ENCODE assay signal across 13 mouse cellular contexts in genomic region chr2:165494495-165494894, GRCm38 (mm10). TPM values are rescaled to one million over a fixed set of nuclear protein-coding genes. Genes with fewer than 3 reads are reported as not detected.
A peak's percentile ranks its signal among the peaks of the same experiment; 100 is the strongest.
DNase-seq lines count a peak whose midpoint lies in the region; ATAC-seq and TF ChIP-seq lines count a peak whose summit lies in the region.
"Had no signal": no experiment of that assay in that cellular context is flagged by ENCODE, and none has a peak within 500 bp of the region (broad histone marks: within the 10 kb centered on the region; RNA-seq: fewer than 3 reads in every experiment).

No protein-coding gene starts in this region.

- H3K27me3 ChIP-seq in forebrain, embryonic 15.5 days: no peaks in the 10 kb centered on the region
- H3K27me3 ChIP-seq in hindbrain, postnatal 0 days (ENCODE audit: insufficient read depth, low read length): no peaks in the 10 kb centered on the region
- H3K27me3 ChIP-seq in neural tube, embryonic 12.5 days (replicated peaks): no peaks in the 10 kb centered on the region
- H3K27me3 ChIP-seq in lung, postnatal 0 days (replicated peaks; ENCODE audit: insufficient read depth, low read length): no peaks in the 10 kb centered on the region
- H3K27me3 ChIP-seq: embryonic facial prominence, embryonic 12.5 days; Patski had no signal

- H3K36me3 ChIP-seq in forebrain, embryonic 15.5 days: peaks cover 13% of the 10 kb centered on the region
- H3K36me3 ChIP-seq in hindbrain, postnatal 0 days (ENCODE audit: insufficient read depth, low read length): peaks cover 5% of the 10 kb centered on the region; the same call in 1 of the 2 replicates
- peaks cover 14% of the 10 kb centered on the region for H3K36me3 ChIP-seq in neural tube, embryonic 12.5 days
- H3K36me3 ChIP-seq in lung, postnatal 0 days (ENCODE audit: insufficient read depth, low read length): no peaks in the 10 kb centered on the region

- ATAC-seq in forebrain, embryonic 15.5 days (replicated peaks): no peak
- no peak for ATAC-seq in hindbrain, postnatal 0 days
- peak; percentile 57; the same call in 1 of the 2 replicates for ATAC-seq in neural tube, embryonic 12.5 days (ENCODE audit: low FRiP score, low read depth)
- ATAC-seq in erythroblast, adult 5-6 weeks (replicated peaks; ENCODE audit: low FRiP score, poor library complexity, severe bottlenecking): no peak
- no peak for ATAC-seq in lung, postnatal 0 days
- ATAC-seq: Patski had no signal

- H3K27ac ChIP-seq in layer of hippocampus, adult 2 months: peak overlapping the region; percentile 95
- H3K27ac ChIP-seq in forebrain, embryonic 15.5 days (replicated peaks): peak overlapping the region; percentile 75
- H3K27ac ChIP-seq in hindbrain, postnatal 0 days: peak overlapping the region; percentile 89
- H3K27ac ChIP-seq in neural tube, embryonic 12.5 days: peak overlapping the region; percentile 64; the same call in 1 of the 2 replicates
- H3K27ac ChIP-seq in lung, postnatal 0 days (ENCODE audit: low read length): no peak overlapping the region
- H3K27ac ChIP-seq: embryonic facial prominence, embryonic 12.5 days had no signal

- no peak for TF ChIP-seq CTCF in layer of hippocampus, adult 2 months (conservative IDR thresholded peaks at IDR 0.05)
- TF ChIP-seq CTCF in hindbrain, postnatal 0 days (IDR thresholded peaks at IDR 0.05; ENCODE audit: low read depth): no peak
- TF ChIP-seq CTCF in lung, postnatal 0 days (IDR thresholded peaks at IDR 0.05): no peak

- H3K4me1 ChIP-seq in forebrain, embryonic 15.5 days: peaks cover 18% of the 10 kb centered on the region
- peaks cover 3% of the 10 kb centered on the region; the same call in 1 of the 2 replicates for H3K4me1 ChIP-seq in hindbrain, postnatal 0 days (ENCODE audit: insufficient read depth, low read length)
- peaks cover 23% of the 10 kb centered on the region for H3K4me1 ChIP-seq in neural tube, embryonic 12.5 days
- peaks cover 5% of the 10 kb centered on the region; the same call in 1 of the 2 replicates for H3K4me1 ChIP-seq in lung, postnatal 0 days (ENCODE audit: insufficient read depth, low read depth, low read length)

- no peak overlapping the region for H3K4me3 ChIP-seq in layer of hippocampus, adult 2 months
- no peak overlapping the region for H3K4me3 ChIP-seq in forebrain, embryonic 15.5 days
- H3K4me3 ChIP-seq in hindbrain, postnatal 0 days (ENCODE audit: low read length): no peak overlapping the region
- H3K4me3 ChIP-seq in neural tube, embryonic 12.5 days: no peak overlapping the region
- no peak overlapping the region for H3K4me3 ChIP-seq in lung, postnatal 0 days (ENCODE audit: low read depth, low read length)

- no peak overlapping the region for H3K4me2 ChIP-seq in forebrain, embryonic 15.5 days (replicated peaks)
- H3K4me2 ChIP-seq in hindbrain, postnatal 0 days (ENCODE audit: low read depth, low read length): peak overlapping the region; percentile 87; the same call in 1 of the 2 replicates
- H3K4me2 ChIP-seq in neural tube, embryonic 12.5 days (replicated peaks): peak overlapping the region; percentile 81
- H3K4me2 ChIP-seq in lung, postnatal 0 days (replicated peaks; ENCODE audit: low read depth, low read length): no peak overlapping the region

- WGBS in forebrain, embryonic 15.5 days: 41% methylated on average over 2 of the region's 2 CpGs
- 28% methylated on average over 2 of the region's 2 CpGs for WGBS in hindbrain, postnatal 0 days
- 28% methylated on average over 2 of the region's 2 CpGs for WGBS in neural tube, embryonic 12.5 days
- 28% methylated on average over 2 of the region's 2 CpGs for WGBS in lung, postnatal 0 days

- H3K9ac ChIP-seq in forebrain, embryonic 15.5 days (replicated peaks): no peak overlapping the region
- H3K9ac ChIP-seq in hindbrain, postnatal 0 days (replicated peaks; ENCODE audit: low read length): no peak overlapping the region
- peak overlapping the region; percentile 26; the same call in 1 of the 2 replicates for H3K9ac ChIP-seq in neural tube, embryonic 12.5 days
- H3K9ac ChIP-seq in lung, postnatal 0 days (replicated peaks; ENCODE audit: low read depth): no peak overlapping the region
- H3K9ac ChIP-seq: embryonic facial prominence, embryonic 12.5 days had no signal

- H3K9me3 ChIP-seq in forebrain, embryonic 15.5 days: no peaks in the 10 kb centered on the region
- H3K9me3 ChIP-seq in hindbrain, postnatal 0 days (ENCODE audit: low read length): no peaks in the 10 kb centered on the region
- H3K9me3 ChIP-seq in neural tube, embryonic 12.5 days: no peaks in the 10 kb centered on the region
- H3K9me3 ChIP-seq in lung, postnatal 0 days (ENCODE audit: low read length): no peaks in the 10 kb centered on the region
- H3K9me3 ChIP-seq: embryonic facial prominence, embryonic 12.5 days had no signal

- TF ChIP-seq EP300 in lung, postnatal 0 days (IDR thresholded peaks at IDR 0.05): no peak

- no peak for DNase-seq in layer of hippocampus, adult 2 months (ENCODE audit: low spot score in 2 of 2)
- DNase-seq in layer of hippocampus, adult 8-10 months (ENCODE audit: low spot score in 2 of 2): no peak
- DNase-seq in hindbrain, postnatal 0 days (ENCODE audit: low spot score): no peak
- DNase-seq in kidney, postnatal 14 days: no peak
- DNase-seq in lung, postnatal 0 days (ENCODE audit: low spot score): no peak
- DNase-seq: gastrocnemius, postnatal 25 days; right cerebral cortex, postnatal 4 days; thymus, postnatal 25 days had no signal

RNA-seq across cellular contexts. Expression of gene Trp53rka, which starts 1.4 kb away (rescaled TPM):
- 10 to 100 TPM; 18.7 to 20.5 TPM for total RNA-seq in layer of hippocampus, adult 2 months (2021)
- total RNA-seq in layer of hippocampus, adult 8-10 months (2022): 10 to 100 TPM; 17.5 to 22.6 (median 20.5) TPM
- polyA plus RNA-seq in forebrain, embryonic 15.5 days (2015; fragmentation: Nextera tagmentation; extraction: Ambion mirVana): 47.1 and 48.6 TPM in 2 replicates
- total RNA-seq in hindbrain, postnatal 0 days (2014; rRNA removed): 39.7 and 41.2 TPM in 2 replicates
- 35.0 and 35.7 TPM in 2 replicates for polyA plus RNA-seq in hindbrain, postnatal 0 days (2015; fragmentation: Nextera tagmentation; extraction: Ambion mirVana)
- polyA plus RNA-seq in neural tube, embryonic 12.5 days (2016; fragmentation: Nextera tagmentation; extraction: Ambion mirVana): 47.5 and 48.4 TPM in 2 replicates
- 1.5 and 4.2 TPM in 2 replicates for total RNA-seq in erythroblast, adult 5-6 weeks (2015; ENCODE audit: low replicate concordance)
- 1.5 and 1.7 TPM in 2 replicates for total RNA-seq in erythroblast, adult 5-6 weeks (2017; ENCODE audit: low replicate concordance)
- polyA plus RNA-seq in lung, postnatal 0 days (2015; fragmentation: Nextera tagmentation; extraction: Ambion mirVana): 21.5 and 22.5 TPM in 2 replicates

RNA-seq across cellular contexts. Expression of gene Slc2a10, which starts 9.1 kb away (rescaled TPM):
- total RNA-seq in layer of hippocampus, adult 2 months (2021): under 1 TPM; 0.91 to 0.92 TPM
- total RNA-seq in layer of hippocampus, adult 8-10 months (2022): 1 to 10 TPM; 1.2 to 2.0 (median 1.6) TPM
- 2.4 and 2.6 TPM in 2 replicates for polyA plus RNA-seq in forebrain, embryonic 15.5 days (2015; fragmentation: Nextera tagmentation; extraction: Ambion mirVana)
- 4.5 and 4.9 TPM in 2 replicates for total RNA-seq in hindbrain, postnatal 0 days (2014; rRNA removed)
- polyA plus RNA-seq in hindbrain, postnatal 0 days (2015; fragmentation: Nextera tagmentation; extraction: Ambion mirVana): 2.8 and 3.1 TPM in 2 replicates
- 4.7 and 5.3 TPM in 2 replicates for polyA plus RNA-seq in neural tube, embryonic 12.5 days (2016; fragmentation: Nextera tagmentation; extraction: Ambion mirVana)
- total RNA-seq in erythroblast, adult 5-6 weeks (2015; ENCODE audit: low replicate concordance): not detected in 2 replicates
- 0.28 TPM in 1 of 2 replicates, not detected in the other for total RNA-seq in erythroblast, adult 5-6 weeks (2017; ENCODE audit: low replicate concordance)
- 6.7 and 6.9 TPM in 2 replicates for polyA plus RNA-seq in lung, postnatal 0 days (2015; fragmentation: Nextera tagmentation; extraction: Ambion mirVana)
- polyA plus RNA-seq: Patski had no signal

RNA-seq across cellular contexts. Expression of gene Slc13a3, which starts 21.5 kb away (rescaled TPM):
- total RNA-seq in layer of hippocampus, adult 2 months (2021): 10 to 100 TPM in 1 of 2 experiments, 1 to 10 TPM in 1; 8.7 to 11.3 TPM
- total RNA-seq in layer of hippocampus, adult 8-10 months (2022): 10 to 100 TPM; 11.1 to 18.7 (median 13.8) TPM
- 5.3 and 5.4 TPM in 2 replicates for polyA plus RNA-seq in forebrain, embryonic 15.5 days (2015; fragmentation: Nextera tagmentation; extraction: Ambion mirVana)
- total RNA-seq in hindbrain, postnatal 0 days (2014; rRNA removed): 25.2 and 29.3 TPM in 2 replicates
- polyA plus RNA-seq in hindbrain, postnatal 0 days (2015; fragmentation: Nextera tagmentation; extraction: Ambion mirVana): 15.5 and 17.8 TPM in 2 replicates
- 0.27 and 0.55 TPM in 2 replicates for polyA plus RNA-seq in neural tube, embryonic 12.5 days (2016; fragmentation: Nextera tagmentation; extraction: Ambion mirVana)
- not detected in 2 replicates for total RNA-seq in erythroblast, adult 5-6 weeks (2015; ENCODE audit: low replicate concordance)
- not detected in 2 replicates for total RNA-seq in erythroblast, adult 5-6 weeks (2017; ENCODE audit: low replicate concordance)
- 0.65 and 0.90 TPM in 2 replicates for polyA plus RNA-seq in lung, postnatal 0 days (2015; fragmentation: Nextera tagmentation; extraction: Ambion mirVana)

Comparison
In these comparisons a context has a peak if more than half of its experiments do, and no peak if none do; other contexts are left out.
1. H3K4me2 ChIP-seq: peak in hindbrain, postnatal 0 days (single experiment) and neural tube, embryonic 12.5 days (single experiment); none in forebrain, embryonic 15.5 days (single experiment) and lung, postnatal 0 days (single experiment).
2. RNA of gene Slc13a3, which starts 21.5 kb away (total RNA-seq): 25.2 to 29.3 TPM in hindbrain, postnatal 0 days, 11.1 to 18.7 TPM in layer of hippocampus, adult 8-10 months and 8.7 to 11.3 TPM in layer of hippocampus, adult 2 months; not detected in erythroblast, adult 5-6 weeks; every median in the first group is over 4 times any median in the second.